Mouse (Mus musculus): ENCODE data around the gene Gprc5b. TPM values are rescaled to one million over a fixed set of nuclear protein-coding genes. Genes with fewer than 3 reads are reported as not detected.

Gene Gprc5b
- polyA plus RNA-seq, 1 experiment from 2014 or later: 4.9 TPM

DNA sequence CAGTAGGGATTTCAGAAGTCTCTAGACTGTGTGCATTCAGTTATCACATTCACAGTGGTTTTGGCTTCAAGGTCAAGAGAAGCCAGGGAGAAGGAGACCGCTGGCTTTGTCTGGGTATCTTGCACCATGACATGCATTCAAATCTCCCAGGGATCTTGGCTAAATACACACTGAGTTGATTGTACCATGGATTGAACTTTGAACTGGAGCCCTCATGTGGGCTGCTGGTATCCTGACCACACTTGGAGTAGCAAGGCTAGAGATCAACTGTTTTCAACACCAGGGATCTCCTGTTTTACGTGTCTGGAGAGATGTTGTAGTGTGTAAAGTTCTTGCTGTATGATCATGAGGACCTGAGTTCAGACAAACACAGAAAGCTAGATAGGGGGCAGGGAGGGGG is 4.8 kb upstream of the Gprc5b start:
- Histone ChIP-seq H3K4me2 (no peak overlapping the region), H3K9me3 (replicated peaks) (no peaks in the 10 kb centered on the region), H3K27me3 (peaks cover 6% of the 10 kb centered on the region), H3K27ac (no peak overlapping the region), H3K4me3 (no peak overlapping the region), H3K4me1 (replicated peaks) (peaks cover 8% of the 10 kb centered on the region), H3K36me3 (no peaks in the 10 kb centered on the region), H3K9ac (no peak overlapping the region)
- 67% methylated on average over 2 of the region's 2 CpGs for WGBS
- no peak for ATAC-seq (replicated peaks; ENCODE audit: insufficient number of reproducible peaks, insufficient read depth, low FRiP score, low read depth)

DNA sequence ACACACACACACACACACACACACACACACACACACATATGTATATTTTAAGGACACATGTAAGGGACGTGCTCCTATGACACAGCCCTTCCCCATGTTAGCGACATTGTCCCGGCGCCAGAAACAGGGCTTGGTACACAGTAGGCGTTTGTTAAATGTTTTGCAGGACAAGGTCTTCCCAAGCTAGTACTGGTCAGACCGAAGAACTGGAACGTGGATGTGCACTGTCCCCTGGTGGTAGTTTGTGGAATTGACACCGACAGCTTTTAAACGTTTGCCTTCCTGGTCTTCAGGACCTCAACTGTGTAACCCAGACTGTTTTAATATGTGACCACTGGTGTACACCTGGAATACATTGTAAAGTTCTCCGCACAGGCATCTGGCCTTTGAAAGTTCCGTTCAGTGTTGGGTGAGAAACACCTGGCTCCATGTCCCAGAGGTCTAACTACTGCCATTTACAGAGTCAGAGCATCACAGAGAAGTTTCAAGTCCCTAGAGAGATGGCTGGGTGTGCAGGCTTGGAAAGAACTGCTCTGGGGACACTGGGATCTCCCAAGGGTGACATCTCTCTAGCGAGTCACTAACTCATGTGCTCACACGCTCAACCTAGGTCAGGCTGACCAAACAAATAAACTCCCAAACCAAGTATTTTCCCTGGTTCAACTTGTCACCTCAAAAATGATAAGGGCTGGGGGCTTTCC is 1.3 kb upstream of the Gprc5b start:
- no peak overlapping the region for H3K4me3 ChIP-seq
- 0 out of 2 replicates have a peak, but pooled peaks have one; percentile 19 for ATAC-seq (replicated peaks; ENCODE audit: insufficient number of reproducible peaks, insufficient read depth, low FRiP score, low read depth)
- peak overlapping the region; percentile 94 for H3K4me2 ChIP-seq
- WGBS: 7% methylated on average over 13 of the region's 13 CpGs
- no peaks in the 10 kb centered on the region for H3K9me3 ChIP-seq (replicated peaks)
- H3K36me3 ChIP-seq: no peaks in the 10 kb centered on the region
- H3K9ac ChIP-seq: no peak overlapping the region
- no peak overlapping the region for H3K27ac ChIP-seq
- H3K4me1 ChIP-seq (replicated peaks): peaks cover 29% of the 10 kb centered on the region
- H3K27me3 ChIP-seq: peaks cover under 1% of the 10 kb centered on the region; the same call in 1 of the 2 replicates

DNA sequence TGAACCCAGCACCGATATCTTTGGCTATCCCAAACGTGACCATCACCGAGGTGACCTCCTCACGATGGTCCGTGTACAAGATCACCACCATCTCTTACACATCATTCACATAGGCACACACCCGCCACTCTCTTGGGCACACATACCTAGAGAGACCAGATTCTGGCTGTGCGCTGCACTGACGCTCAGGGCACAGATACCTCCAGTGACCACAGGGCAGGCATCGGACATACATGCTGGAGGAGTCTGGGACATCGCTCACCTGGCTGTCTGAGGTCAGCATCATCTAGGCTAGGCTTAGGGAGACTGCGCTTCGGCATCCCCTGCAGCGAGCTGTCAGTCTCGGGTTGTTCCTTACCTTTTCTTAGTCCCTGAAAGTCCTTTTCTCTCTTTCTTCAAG is 660 bp upstream of the Gprc5b start:
- WGBS: 12% methylated on average over 14 of the region's 14 CpGs
- no peaks in the 10 kb centered on the region for H3K36me3 ChIP-seq
- peaks cover 29% of the 10 kb centered on the region for H3K4me1 ChIP-seq (replicated peaks)
- H3K27me3 ChIP-seq: no peaks in the 10 kb centered on the region
- no peak overlapping the region for H3K9ac ChIP-seq
- H3K27ac ChIP-seq: no peak overlapping the region
- peak overlapping the region; percentile 68 for H3K4me3 ChIP-seq
- ATAC-seq (replicated peaks; ENCODE audit: insufficient number of reproducible peaks, insufficient read depth, low FRiP score, low read depth): 0 out of 2 replicates have a peak, but pooled peaks have one; percentile 5
- H3K4me2 ChIP-seq: peak overlapping the region; percentile 94
- no peaks in the 10 kb centered on the region for H3K9me3 ChIP-seq (replicated peaks)

DNA sequence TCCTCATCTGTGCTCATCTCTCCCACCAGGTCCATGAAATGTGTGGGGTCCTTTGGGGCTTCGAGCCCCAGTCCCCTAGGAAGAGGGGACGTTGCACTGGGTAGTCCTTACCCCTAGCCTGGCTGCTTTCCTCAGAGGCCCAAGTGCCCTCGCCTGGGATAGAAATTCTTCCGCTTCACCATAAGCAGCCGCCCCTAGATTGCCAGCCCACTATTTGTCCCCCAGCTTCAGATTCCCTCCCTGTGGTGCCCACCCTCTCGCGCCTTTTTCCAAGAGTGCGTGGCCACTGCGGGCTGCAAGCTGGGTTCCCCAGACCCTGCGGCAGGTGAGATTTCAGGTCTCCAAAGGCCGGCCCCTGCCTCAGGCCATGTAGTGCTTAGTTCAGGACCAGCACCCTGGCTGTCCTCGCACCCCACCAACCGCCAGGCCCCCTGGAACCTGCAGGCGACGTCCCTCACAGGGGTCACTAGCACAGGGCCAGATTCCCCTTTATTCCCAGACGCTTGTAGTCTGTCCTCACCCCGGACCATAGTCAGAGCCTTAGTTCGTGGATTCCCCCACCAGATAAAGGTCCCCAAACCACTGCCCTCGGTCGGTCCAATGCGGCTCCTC is 674 bp downstream of the Gprc5b start:
- Histone ChIP-seq H3K4me2 (peak overlapping the region; percentile 94), H3K9me3 (replicated peaks) (no peaks in the 10 kb centered on the region), H3K4me3 (peak overlapping the region; percentile 68), H3K36me3 (no peaks in the 10 kb centered on the region), H3K27me3 (no peaks in the 10 kb centered on the region), H3K4me1 (replicated peaks) (peaks cover 34% of the 10 kb centered on the region), H3K9ac (peak overlapping the region; percentile 81), H3K27ac (peak overlapping the region; percentile 40)
- ATAC-seq (replicated peaks; ENCODE audit: insufficient number of reproducible peaks, insufficient read depth, low FRiP score, low read depth): 0 out of 2 replicates have a peak, but pooled peaks have one; percentile 8
- 1% methylated on average over 21 of the region's 21 CpGs for WGBS

DNA sequence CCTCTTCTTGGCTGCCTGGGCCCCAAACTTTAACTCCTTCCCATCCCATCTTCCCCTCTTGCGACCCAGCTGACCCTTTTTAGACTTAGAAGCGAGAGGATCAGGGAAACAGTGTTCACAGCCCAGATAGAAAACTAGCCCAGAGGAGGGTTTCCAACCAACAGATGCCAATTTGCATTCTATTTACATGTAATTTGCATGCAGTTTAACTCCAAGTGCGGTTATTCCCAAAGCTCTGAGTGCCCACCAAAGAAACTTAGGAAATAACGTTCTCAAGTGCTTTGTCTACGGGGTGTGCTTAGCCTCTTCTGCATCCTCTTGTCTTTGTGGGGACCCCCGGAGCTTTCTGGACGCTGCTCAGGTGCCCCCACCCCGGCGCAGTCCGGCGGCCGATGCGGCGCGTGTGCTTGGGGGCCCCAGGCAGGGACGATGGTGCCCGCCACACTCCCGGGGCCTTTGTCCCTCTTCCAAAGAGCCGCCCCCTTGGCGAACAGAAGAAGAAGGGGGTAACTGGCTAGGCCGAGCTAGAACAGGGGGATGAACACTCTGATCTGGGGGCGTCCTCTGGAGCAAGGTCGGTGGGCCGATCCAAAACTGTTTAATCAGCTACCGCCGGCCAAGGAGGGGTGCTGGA is 1.3 kb downstream of the Gprc5b start:
- no peaks in the 10 kb centered on the region for H3K9me3 ChIP-seq (replicated peaks)
- no peaks in the 10 kb centered on the region for H3K36me3 ChIP-seq
- 3% methylated on average over 26 of the region's 26 CpGs for WGBS
- H3K27ac ChIP-seq: no peak overlapping the region
- H3K4me2 ChIP-seq: peak overlapping the region; percentile 94
- no peak for ATAC-seq (replicated peaks; ENCODE audit: insufficient number of reproducible peaks, insufficient read depth, low FRiP score, low read depth)
- no peaks in the 10 kb centered on the region for H3K27me3 ChIP-seq
- peaks cover 34% of the 10 kb centered on the region for H3K4me1 ChIP-seq (replicated peaks)
- H3K4me3 ChIP-seq: peak overlapping the region; percentile 68
- peak overlapping the region; percentile 81 for H3K9ac ChIP-seq

DNA sequence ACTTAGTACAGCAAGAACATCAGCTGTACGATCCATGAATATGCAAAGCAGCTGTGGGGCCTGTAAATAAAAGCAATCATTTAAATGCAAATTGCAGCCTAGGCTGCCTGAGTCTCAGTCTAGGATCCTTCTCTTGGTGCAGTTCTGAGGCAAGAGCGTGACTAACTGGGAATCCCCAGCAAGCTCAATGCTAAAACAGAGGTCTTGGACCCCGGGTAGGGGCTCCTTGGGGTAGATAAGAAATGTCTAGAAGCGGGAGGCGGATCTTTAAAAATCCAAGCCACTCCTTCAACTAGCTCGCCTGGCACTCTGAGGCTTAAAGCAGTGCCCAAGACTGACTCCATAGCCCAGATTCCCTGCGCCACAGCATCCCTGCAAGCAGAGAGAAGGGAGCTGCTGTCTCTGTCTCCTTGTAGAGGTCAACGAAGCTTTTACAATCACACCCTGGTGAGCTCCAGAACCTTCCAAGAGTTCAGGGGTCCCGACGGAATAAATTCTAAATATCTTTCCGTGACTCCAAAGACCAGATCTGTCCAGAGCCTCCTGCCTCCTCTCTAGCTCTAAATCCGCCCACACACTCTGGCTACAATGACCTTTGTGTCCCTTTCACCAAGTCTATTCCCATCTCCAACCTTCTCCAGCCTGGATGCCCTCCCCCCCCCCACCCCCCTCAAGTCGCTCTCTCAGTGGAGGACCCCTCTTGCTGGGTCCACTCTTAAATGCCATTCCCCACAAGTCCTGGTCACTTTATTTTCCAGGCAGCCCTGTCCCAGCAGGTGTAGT is 2.2 kb downstream of the Gprc5b start:
- H3K9ac ChIP-seq: peak overlapping the region; percentile 32; the same call in 1 of the 2 replicates
- H3K4me3 ChIP-seq: peak overlapping the region; percentile 68
- peak overlapping the region; percentile 94 for H3K4me2 ChIP-seq
- peaks cover 34% of the 10 kb centered on the region for H3K4me1 ChIP-seq (replicated peaks)
- no peak for ATAC-seq (replicated peaks; ENCODE audit: insufficient number of reproducible peaks, insufficient read depth, low FRiP score, low read depth)
- H3K9me3 ChIP-seq (replicated peaks): no peaks in the 10 kb centered on the region
- H3K27ac ChIP-seq: no peak overlapping the region
- H3K27me3 ChIP-seq: no peaks in the 10 kb centered on the region
- H3K36me3 ChIP-seq: no peaks in the 10 kb centered on the region
- WGBS: 42% methylated on average over 13 of the region's 13 CpGs

DNA sequence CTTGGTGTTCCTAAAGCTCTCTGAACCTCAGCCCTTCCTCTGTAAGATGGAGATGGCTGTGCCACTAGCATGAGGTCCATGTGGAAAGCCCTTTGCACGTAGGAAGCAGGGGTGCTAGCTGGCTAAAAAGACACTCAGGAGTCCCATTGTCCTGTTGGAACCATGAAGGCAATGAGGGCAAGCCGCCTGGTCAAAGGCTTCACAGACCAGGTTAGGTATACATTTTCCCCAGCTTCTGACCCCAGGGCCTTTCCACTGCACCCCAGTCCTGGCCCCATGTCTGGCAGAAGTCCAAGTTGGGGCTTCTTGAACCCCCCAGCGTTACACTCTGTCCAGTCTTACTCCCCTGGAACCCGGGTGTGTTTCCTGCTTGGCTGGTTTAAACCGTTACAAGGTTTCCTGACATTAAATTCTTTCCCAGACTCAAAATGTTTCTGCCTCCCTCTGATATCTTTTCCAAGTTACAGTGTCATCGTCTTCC is 2.9 kb downstream of the Gprc5b start:
- ATAC-seq (replicated peaks; ENCODE audit: insufficient number of reproducible peaks, insufficient read depth, low FRiP score, low read depth): no peak
- Histone ChIP-seq H3K9me3 (replicated peaks) (no peaks in the 10 kb centered on the region), H3K27me3 (no peaks in the 10 kb centered on the region), H3K9ac (no peak overlapping the region), H3K4me2 (no peak overlapping the region), H3K36me3 (no peaks in the 10 kb centered on the region), H3K27ac (no peak overlapping the region), H3K4me1 (replicated peaks) (peaks cover 34% of the 10 kb centered on the region), H3K4me3 (no peak overlapping the region)
- 54% methylated on average over 6 of the region's 6 CpGs for WGBS

DNA sequence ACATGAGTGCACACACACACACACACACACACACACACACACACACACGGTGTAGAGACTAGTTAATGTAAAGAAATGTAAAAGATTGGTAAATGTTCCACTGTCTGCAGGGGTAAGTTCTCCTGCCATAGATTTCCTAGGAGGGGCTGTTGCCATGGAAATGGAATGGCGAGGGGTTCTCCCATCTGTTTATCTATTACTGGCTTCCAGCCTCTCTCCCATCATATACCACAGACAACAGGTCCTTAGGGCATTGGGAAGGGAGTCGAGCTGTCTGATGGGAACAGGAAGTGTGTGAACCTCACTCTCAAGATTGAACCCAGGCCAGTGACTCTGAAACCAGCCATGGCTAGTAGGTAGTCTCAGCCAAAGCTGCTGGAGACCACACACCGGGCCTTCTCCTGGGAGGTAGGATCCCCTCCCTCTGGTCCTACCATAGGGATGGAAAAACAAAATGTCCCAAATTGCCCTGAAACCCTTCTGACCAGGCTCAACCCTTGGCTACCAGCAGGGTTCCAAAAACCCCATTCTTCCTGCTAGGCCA is 3.6 kb downstream of the Gprc5b start:
- WGBS: 61% methylated on average over 4 of the region's 4 CpGs
- H3K27ac ChIP-seq: no peak overlapping the region
- no peaks in the 10 kb centered on the region for H3K36me3 ChIP-seq
- H3K4me1 ChIP-seq (replicated peaks): peaks cover 34% of the 10 kb centered on the region
- no peak overlapping the region for H3K4me2 ChIP-seq
- no peaks in the 10 kb centered on the region for H3K9me3 ChIP-seq (replicated peaks)
- ATAC-seq (replicated peaks; ENCODE audit: insufficient number of reproducible peaks, insufficient read depth, low FRiP score, low read depth): no peak
- no peaks in the 10 kb centered on the region for H3K27me3 ChIP-seq
- H3K4me3 ChIP-seq: no peak overlapping the region
- H3K9ac ChIP-seq: no peak overlapping the region

DNA sequence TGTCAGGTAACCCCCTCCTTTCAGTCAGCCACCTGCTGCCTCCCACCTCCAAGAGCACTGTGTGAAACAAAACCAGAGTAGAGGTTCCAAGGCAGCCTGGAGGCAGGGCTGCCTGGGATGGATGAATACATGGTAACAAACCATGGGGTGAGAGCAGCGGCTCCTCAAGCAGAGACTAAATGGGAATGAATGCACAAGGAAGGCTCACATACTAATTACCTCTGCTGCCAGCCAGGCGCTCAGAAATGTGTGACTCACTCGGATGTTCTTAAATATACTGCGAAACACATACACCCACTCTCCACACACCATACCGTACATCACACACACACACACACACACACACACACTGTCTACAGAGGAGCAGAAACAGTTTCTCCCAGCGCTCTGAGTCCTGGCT is 4.7 kb downstream of the Gprc5b start:
- no peak for ATAC-seq (replicated peaks; ENCODE audit: insufficient number of reproducible peaks, insufficient read depth, low FRiP score, low read depth)
- H3K4me2 ChIP-seq: no peak overlapping the region

DNA sequence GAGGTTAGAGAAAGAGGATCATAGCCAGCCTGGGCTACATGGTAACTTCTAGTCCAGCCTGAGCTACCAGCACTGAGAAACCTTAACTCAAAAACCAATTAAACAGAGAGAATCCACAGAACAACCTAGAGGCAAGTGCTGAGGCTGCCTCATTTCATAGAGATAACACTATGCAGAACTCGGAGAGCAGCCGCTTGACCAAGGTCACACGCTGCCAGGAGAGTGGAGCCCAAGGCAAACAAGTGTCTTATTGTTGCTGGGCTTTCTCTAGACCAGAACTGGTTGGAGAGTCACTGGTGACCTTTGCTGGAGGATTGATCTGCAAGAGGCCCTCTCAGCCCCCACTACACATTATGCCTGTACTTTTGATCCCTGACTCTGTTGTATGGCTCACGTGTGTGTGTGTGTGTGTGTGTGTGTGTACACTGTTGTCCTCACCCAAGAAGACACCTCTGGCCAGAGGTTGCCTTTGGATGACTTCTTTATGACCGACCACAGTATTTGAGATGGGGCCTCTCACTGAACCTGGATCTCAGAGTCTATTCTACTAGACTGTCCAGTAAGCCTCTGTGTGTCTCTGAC is 5.6 kb downstream of the Gprc5b start:
- H3K4me1 ChIP-seq (replicated peaks): peaks cover 24% of the 10 kb centered on the region
- 56% methylated on average over 5 of the region's 5 CpGs for WGBS
- H3K9me3 ChIP-seq (replicated peaks): no peaks in the 10 kb centered on the region
- no peak overlapping the region for H3K27ac ChIP-seq
- H3K36me3 ChIP-seq: no peaks in the 10 kb centered on the region
- H3K9ac ChIP-seq: no peak overlapping the region
- H3K27me3 ChIP-seq: no peaks in the 10 kb centered on the region
- no peak overlapping the region for H3K4me2 ChIP-seq
- no peak for ATAC-seq (replicated peaks; ENCODE audit: insufficient number of reproducible peaks, insufficient read depth, low FRiP score, low read depth)
- H3K4me3 ChIP-seq: no peak overlapping the region

More for the DNA sequence above, 4.7 kb downstream of the Gprc5b start:
- no peaks in the 10 kb centered on the region for H3K27me3 ChIP-seq
- H3K9ac ChIP-seq: no peak overlapping the region
- H3K4me3 ChIP-seq: no peak overlapping the region
- H3K27ac ChIP-seq: no peak overlapping the region
- 82% methylated on average over 6 of the region's 6 CpGs for WGBS
- H3K36me3 ChIP-seq: no peaks in the 10 kb centered on the region
- peaks cover 29% of the 10 kb centered on the region for H3K4me1 ChIP-seq (replicated peaks)
- H3K9me3 ChIP-seq (replicated peaks): no peaks in the 10 kb centered on the region
